Mouse (Mus musculus): ENCODE results near the gene Hspa1a. TPM values are rescaled to one million over a fixed set of nuclear protein-coding genes. Genes with fewer than 3 reads are reported as not detected.
"Not testable (repeated sequence)": the region's sequence is repeated elsewhere in the genome, so short reads cannot be mapped to it uniquely, and the experiment has no call there.

Gene Hspa1a
- polyA plus RNA-seq, 1 experiment, result 4.4 TPM

GRCm38 (mm10) chr17:34950514-34951455 is 21.2 kb downstream of the Hspa1a start:
- no peak overlapping the region for H3K27ac ChIP-seq (ENCODE audit: control insufficient read depth, insufficient read depth, low read depth, low read length)
- H3K4me3 ChIP-seq (ENCODE audit: control insufficient read depth, low read depth, low read length), result no peak overlapping the region
- TF ChIP-seq POLR2A (IDR thresholded peaks at IDR 0.05; ENCODE audit: control insufficient read depth, low read depth, low read length), result no peak
- H3K36me3 ChIP-seq (ENCODE audit: control insufficient read depth, insufficient read depth, low read length), result no peaks in the 10 kb centered on the region
- no peaks in the 10 kb centered on the region for H3K27me3 ChIP-seq (ENCODE audit: control insufficient read depth, insufficient read depth, low read length)
- H3K4me1 ChIP-seq (ENCODE audit: control insufficient read depth, insufficient read depth, low read length), result peaks cover 4% of the 10 kb centered on the region; the same call in 1 of the 2 replicates

DNA sequence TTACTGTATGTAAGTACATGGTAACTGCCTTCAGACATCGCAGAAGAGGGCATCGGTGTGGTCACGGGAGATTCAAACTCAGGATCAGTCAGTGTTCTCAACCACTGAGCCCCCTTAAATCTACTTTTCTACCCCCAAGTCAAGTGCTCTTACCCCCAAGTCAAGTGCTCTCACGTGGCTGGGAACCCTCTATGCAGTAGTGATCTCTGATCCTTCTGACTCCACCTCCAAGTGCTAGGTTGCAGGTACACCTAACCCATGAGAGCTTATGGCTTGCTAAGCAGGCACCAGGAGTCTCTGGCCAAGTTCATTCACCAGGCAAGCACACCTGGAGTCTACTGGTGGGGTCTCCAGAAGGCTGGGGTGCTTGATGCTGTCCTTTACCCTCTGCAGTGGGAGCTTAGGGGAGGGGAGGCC is 22.4 kb downstream of the Hspa1a start:
- no peaks in the 10 kb centered on the region for H3K27me3 ChIP-seq (ENCODE audit: control insufficient read depth, insufficient read depth, low read length)
- peaks cover 4% of the 10 kb centered on the region; the same call in 1 of the 2 replicates for H3K4me1 ChIP-seq (ENCODE audit: control insufficient read depth, insufficient read depth, low read length)
- no peaks in the 10 kb centered on the region for H3K36me3 ChIP-seq (ENCODE audit: control insufficient read depth, insufficient read depth, low read length)
- TF ChIP-seq POLR2A (IDR thresholded peaks at IDR 0.05; ENCODE audit: control insufficient read depth, low read depth, low read length), result no peak
- TF ChIP-seq CTCF (IDR thresholded peaks at IDR 0.05; ENCODE audit: control insufficient read depth, insufficient read depth, insufficient replicate concordance, low read depth, low read length), result no peak
- no peak overlapping the region for H3K4me3 ChIP-seq (ENCODE audit: control insufficient read depth, low read depth, low read length)
- H3K27ac ChIP-seq (ENCODE audit: control insufficient read depth, insufficient read depth, low read depth, low read length), result no peak overlapping the region

DNA sequence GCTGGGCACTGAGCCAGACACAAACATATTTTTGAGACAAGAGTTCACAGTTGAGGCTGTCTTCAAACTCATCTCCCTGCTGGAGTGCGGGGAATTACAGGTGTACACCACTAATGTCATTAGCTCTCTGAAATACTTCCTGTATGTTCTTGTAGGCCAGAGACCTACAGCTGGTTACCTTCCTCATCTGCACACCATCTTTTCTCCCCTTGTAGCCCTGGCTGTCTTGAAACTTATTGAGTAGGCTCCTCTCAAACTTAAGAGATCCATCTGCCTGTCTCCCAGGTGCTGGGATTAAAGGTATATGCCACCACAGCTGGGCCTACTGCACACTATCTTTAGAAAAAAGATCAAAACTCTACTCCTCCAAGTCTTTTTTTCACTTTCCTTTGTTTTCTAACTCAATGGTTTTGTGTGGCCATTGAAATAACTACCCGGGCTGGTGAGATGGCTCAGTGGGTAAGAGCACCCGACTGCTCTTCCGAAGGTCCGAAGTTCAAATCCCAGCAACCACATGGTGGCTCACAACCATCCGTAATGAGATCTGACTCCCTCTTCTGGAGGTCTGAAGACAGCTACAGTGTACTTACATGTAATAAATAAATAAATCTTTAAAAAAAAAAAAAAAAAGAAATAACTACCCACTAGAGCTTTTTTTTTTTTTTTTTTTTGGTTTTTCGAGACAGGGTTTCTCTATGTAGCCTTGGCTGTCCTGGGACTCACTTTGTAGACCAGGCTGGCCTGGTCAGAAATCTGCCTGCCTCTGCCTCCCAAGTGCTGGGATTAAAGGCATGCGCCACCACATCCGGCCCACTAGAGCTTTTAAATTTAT is 23.0 kb downstream of the Hspa1a start:
- H3K27ac ChIP-seq (ENCODE audit: control insufficient read depth, insufficient read depth, low read depth, low read length); H3K4me1 ChIP-seq (ENCODE audit: control insufficient read depth, insufficient read depth, low read length); H3K4me3 ChIP-seq (ENCODE audit: control insufficient read depth, low read depth, low read length); H3K27me3 ChIP-seq (ENCODE audit: control insufficient read depth, insufficient read depth, low read length); H3K36me3 ChIP-seq (ENCODE audit: control insufficient read depth, insufficient read depth, low read length): not testable (repeated sequence)

DNA sequence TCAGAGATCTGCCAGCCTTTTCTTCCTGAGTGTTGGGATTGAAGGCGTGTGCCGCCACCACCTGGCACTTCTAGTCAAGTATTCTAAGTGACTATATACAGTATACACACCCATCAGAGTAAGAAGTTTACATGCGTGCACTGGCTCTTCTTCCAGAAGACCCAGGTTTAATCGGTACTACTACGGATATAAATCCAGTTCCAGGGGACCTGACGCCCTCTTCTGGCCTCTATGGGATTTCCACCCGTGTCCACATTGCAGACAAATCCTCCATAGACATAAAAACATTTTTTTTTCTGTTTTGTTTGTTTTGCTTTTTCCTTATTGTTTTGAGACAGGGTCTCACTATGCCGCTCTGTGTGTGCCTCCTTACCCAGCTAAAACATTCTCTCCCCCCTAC is 24.4 kb downstream of the Hspa1a start:
- TF ChIP-seq CTCF (IDR thresholded peaks at IDR 0.05; ENCODE audit: control insufficient read depth, insufficient read depth, insufficient replicate concordance, low read depth, low read length) (no peak), POLR2A (IDR thresholded peaks at IDR 0.05; ENCODE audit: control insufficient read depth, low read depth, low read length) (no peak)
- Histone ChIP-seq H3K27ac (ENCODE audit: control insufficient read depth, insufficient read depth, low read depth, low read length) (no peak overlapping the region), H3K27me3 (ENCODE audit: control insufficient read depth, insufficient read depth, low read length) (no peaks in the 10 kb centered on the region), H3K4me1 (ENCODE audit: control insufficient read depth, insufficient read depth, low read length) (peaks cover 4% of the 10 kb centered on the region; the same call in 1 of the 2 replicates), H3K4me3 (ENCODE audit: control insufficient read depth, low read depth, low read length) (no peak overlapping the region), H3K36me3 (ENCODE audit: control insufficient read depth, insufficient read depth, low read length) (no peaks in the 10 kb centered on the region)

GRCm38 (mm10) chr17:34946486-34947140 is 25.3 kb downstream of the Hspa1a start:
- no peaks in the 10 kb centered on the region for H3K36me3 ChIP-seq (ENCODE audit: control insufficient read depth, insufficient read depth, low read length)
- H3K27me3 ChIP-seq (ENCODE audit: control insufficient read depth, insufficient read depth, low read length), result no peaks in the 10 kb centered on the region
- no peak overlapping the region for H3K27ac ChIP-seq (ENCODE audit: control insufficient read depth, insufficient read depth, low read depth, low read length)
- TF ChIP-seq CTCF (IDR thresholded peaks at IDR 0.05; ENCODE audit: control insufficient read depth, insufficient read depth, insufficient replicate concordance, low read depth, low read length), result no peak
- H3K4me1 ChIP-seq (ENCODE audit: control insufficient read depth, insufficient read depth, low read length), result peaks cover 3% of the 10 kb centered on the region
- no peak overlapping the region for H3K4me3 ChIP-seq (ENCODE audit: control insufficient read depth, low read depth, low read length)

DNA sequence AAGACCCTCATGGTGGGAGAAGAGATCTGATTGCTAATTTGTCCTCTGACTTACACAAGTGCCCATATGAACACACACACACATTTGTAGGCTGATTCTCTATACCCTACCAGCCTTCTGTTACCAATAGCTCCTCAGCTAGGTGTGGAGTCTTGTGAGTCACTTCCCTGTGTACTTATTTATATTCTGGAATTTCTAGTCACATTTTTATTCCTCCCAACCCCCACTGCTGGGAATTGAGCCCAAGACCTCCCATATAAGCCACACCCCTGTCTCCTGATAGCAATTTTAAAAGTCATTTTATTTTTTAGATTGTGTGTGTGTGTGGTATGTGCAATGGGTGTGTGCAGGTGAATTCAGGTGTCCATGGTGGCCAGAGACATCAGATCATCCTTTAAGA is 27.6 kb downstream of the Hspa1a start:
- H3K36me3 ChIP-seq (ENCODE audit: control insufficient read depth, insufficient read depth, low read length), result no peaks in the 10 kb centered on the region
- H3K27me3 ChIP-seq (ENCODE audit: control insufficient read depth, insufficient read depth, low read length), result no peaks in the 10 kb centered on the region
- TF ChIP-seq POLR2A (IDR thresholded peaks at IDR 0.05; ENCODE audit: control insufficient read depth, low read depth, low read length), result no peak
- no peak for TF ChIP-seq CTCF (IDR thresholded peaks at IDR 0.05; ENCODE audit: control insufficient read depth, insufficient read depth, insufficient replicate concordance, low read depth, low read length)
- peaks cover 13% of the 10 kb centered on the region for H3K4me1 ChIP-seq (ENCODE audit: control insufficient read depth, insufficient read depth, low read length)
- no peak overlapping the region for H3K27ac ChIP-seq (ENCODE audit: control insufficient read depth, insufficient read depth, low read depth, low read length)
- no peak overlapping the region for H3K4me3 ChIP-seq (ENCODE audit: control insufficient read depth, low read depth, low read length)
